Mouse (Mus musculus) monocyte, adult 2 months (primary cell): ENCODE results near the gene Pds5a.

Experiments used
- DNase-seq, 2 experiments: peaks; one replicate each; pipeline ENCODE4 v3.0.0; 2022; ENCODE audit warnings: low spot score in 2 of 2, low read depth in 1 of 2

Gene Pds5a

DNA sequence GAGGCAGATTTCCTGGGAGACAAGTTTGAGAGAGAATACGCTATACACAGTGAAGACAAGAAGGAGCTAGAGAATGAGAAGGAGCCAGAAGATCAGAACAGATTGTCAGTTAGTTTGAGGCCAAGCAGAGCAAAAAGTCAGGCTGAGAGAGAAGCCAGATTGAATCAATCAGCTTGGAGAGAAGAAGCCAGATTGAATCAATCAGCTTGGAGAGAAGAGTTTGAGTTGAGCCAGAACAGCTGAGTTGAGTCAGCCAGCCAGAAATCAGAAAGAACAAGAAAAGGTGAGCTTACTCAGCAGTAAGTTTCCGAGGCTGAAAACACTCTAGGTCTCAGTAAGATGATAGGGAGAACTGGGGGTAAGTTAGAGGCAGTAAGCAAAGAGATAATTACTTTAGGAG lies 123.2 kb downstream of the Pds5a start:
- DNase-seq = no peak

DNA sequence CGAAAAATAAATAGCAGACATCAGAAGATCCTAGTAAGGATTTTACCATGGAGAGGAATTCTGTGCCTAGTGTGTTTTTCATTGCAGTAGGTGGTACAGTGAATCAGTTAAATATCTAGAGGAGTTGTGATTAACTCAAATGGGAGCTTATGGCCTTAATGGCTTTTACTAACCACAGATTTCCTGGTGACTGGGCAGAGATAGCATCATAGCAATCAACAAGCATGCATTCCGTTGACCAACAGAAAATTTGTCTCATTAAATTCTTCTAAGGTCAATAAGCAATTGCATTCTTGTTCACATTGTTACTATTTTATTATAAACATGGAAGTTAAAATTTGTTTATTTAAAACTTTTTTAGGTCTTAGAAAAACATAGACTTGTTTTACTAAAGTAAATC lies 132.6 kb downstream of the Pds5a start:
- no peak for DNase-seq

DNA sequence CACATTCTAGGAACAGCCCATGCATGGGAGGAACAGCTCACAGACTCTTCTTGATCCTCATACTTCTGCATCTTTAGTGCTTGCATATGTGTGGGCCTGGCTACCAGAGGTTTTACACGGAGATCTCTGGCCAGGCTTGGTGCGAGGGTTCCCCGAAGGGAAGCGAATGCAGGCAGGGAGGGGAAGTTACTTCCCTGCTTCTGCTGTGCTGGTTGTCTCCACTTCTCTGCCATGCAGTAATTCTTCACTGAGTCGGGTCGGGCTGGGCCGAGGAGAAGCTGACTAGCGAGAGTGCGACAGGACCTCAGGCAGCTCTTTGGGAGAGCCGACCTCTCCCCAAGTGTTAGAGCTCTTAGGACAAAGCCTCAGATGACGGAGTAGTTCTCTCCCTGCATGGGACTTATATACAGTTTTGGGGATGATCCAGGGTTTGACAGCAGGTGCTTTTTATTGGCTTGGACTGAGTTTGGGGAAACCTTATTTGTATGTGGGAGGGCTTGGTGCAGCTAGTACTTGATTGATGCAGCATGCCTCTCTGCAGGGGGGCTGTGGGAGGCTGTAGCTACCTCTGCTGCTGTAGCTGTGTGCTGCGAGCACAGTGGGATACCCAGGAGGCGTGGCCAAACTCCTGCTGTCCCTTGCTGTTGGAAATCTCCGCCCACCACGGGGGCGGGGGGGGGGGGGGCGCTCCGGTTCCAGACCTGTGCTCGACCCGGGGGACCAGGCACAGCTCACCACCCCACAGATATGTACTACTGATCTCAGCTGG lies 136.8 kb downstream of the Pds5a start:
- no peak for DNase-seq

DNA sequence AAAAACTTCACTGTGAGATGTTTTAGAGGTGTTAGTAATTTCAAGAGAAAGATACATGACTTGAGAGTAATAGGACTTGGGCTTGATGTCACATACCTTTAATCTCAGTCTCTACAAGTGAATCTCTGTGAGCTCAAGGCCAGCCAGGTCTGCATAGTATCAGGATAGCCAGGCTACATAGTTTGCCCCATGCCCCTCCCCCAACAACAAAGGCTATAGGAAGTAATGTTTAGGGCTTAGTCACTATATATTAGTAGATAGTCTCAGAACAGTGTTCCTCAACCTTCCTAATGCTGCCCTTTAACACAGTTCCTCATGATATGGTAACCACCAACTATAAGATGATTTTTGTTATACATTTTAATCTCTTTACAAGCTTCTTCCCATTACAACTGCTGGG lies 141.0 kb downstream of the Pds5a start:
- no peak for DNase-seq
